Mouse (Mus musculus): Measurements from ENCODE around the gene Ccl24.
"Not testable (repeated sequence)": the region's sequence is repeated elsewhere in the genome, so short reads cannot be mapped to it uniquely, and the experiment has no call there.

Gene Ccl24

GRCm38 (mm10) chr5:135573006-135573405, at the start of gene Ccl24:
TSS of gene Ccl24 (minus strand) at chr5:135573049.
- CTCF ChIA-PET, result no interaction called here

GRCm38 (mm10) chr5:135621725-135622124, 48.9 kb upstream of the Ccl24 start:
- CTCF ChIA-PET, result no interaction called here

DNA sequence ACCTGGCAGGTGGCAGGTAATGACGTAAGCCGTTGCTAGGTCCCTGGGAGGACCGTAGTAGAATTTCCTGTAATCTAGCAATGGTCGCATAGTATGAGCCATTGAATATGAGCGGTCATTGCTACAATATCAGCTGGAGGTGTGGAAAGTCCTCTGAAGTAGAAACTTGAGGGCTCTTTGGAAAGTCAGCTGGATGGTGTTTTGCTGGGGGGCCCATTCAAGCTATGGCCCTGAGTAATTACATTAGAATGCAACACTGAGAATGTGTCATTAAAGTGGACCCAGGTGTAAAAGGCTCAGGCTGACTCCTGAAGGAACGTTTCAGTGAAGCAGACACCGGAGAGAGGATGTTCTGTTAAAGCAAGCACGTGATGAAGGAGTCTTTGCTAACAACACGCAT, 47.7 kb upstream of the Ccl24 start:
- CTCF ChIA-PET, result no interaction called here

DNA sequence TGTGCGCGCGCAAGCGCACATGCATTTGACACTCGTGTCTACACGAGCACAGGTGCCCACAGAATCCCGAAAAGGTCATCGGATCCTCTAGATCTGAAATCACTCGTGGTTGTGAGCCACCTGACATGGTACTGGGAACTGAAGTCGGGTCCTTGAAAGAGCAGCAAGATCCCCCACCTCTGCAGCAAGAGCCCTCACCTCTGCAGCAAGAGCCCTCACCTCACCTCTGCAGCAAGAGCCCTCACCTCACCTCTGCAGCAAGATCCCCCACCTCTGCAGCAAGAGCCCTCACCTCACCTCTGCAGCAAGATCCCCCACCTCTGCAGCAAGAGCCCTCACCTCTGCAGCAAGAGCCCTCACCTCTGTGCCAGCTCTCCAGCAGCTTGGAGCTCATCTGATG, 46.9 kb upstream of the Ccl24 start:
- CTCF ChIA-PET, result not testable (repeated sequence)

DNA sequence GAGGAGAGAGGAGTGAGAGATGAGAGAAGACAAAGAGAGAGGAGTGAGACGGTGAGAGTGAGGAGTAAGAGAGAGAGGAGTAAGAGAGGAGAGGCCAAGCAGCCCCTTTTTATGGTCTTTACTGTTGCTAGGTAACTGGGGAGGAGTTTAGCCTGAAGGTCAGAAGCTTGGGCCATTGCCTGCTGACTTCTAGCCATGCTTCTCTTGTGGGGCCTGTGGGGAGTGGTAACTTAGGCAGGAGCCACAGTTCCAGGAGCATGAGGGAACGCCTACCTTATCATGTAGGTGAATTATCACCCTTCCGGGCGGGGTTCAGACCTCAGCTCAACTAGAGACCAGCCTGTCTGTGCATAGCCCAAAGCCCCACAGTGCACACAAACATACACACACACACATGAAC, 36.9 kb upstream of the Ccl24 start:
- CTCF ChIA-PET, result no interaction called here

DNA sequence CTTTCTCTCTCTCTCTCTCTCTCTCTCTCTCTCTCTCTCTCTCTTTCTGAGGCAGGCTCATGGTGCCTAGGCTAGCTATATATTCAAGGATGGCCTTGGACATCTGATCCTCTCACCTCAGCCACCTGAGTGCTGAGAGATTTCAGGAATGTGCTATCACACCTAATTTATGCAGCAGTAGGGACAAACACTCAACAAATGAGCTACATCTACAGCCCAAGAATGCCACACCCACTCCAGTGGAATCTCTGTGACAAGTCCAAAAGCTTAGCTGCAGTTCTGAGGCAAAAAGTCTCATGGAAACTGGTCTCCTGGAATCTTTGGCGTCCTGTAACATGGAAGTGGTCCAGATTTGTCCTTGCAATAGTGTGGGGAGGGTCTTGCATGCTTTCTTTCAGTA, 34.7 kb upstream of the Ccl24 start:
- CTCF ChIA-PET, result interaction anchor here (0.7 kb wide), 1 partner anchor 197 kb away, joined by 3 read pairs; no protein-coding TSS in a partner anchor

GRCm38 (mm10) chr5:135606717-135607116, 33.9 kb upstream of the Ccl24 start:
- CTCF ChIA-PET, result not testable (repeated sequence)

GRCm38 (mm10) chr5:135604643-135605042, 31.8 kb upstream of the Ccl24 start:
- CTCF ChIA-PET, result not testable (repeated sequence)

- CTCF ChIA-PET, result interaction anchor here (0.6 to 0.7 kb wide), 2 partner anchors 39 to 236 kb away, joined by 6 to 9 read pairs; no protein-coding TSS in a partner anchor
Measured at GRCm38 (mm10) chr5:135589996-135590784, 17.3 kb upstream of the Ccl24 start.

DNA sequence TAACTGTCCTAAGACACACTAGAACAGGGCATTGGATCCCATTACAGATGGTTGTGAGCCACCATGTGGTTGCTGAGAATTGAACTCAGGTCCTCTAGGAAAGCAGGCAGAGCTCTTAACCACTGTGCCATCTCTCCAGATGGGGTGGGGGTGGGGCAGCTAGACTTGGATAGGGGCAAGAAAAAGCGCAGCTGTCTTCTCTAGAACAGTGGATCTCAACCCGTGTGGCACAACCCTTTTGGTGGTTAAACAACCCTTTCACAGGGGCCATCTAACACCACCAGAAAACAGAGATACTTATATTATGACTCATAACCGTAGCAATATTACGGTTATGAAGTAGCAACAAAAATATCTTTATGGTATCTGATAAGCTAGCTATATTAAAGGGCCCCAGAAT, 14.9 kb upstream of the Ccl24 start:
- CTCF ChIA-PET, result interaction anchor here (0.7 kb wide), 1 partner anchor 1201 kb away, joined by 7 read pairs; no protein-coding TSS in a partner anchor

DNA sequence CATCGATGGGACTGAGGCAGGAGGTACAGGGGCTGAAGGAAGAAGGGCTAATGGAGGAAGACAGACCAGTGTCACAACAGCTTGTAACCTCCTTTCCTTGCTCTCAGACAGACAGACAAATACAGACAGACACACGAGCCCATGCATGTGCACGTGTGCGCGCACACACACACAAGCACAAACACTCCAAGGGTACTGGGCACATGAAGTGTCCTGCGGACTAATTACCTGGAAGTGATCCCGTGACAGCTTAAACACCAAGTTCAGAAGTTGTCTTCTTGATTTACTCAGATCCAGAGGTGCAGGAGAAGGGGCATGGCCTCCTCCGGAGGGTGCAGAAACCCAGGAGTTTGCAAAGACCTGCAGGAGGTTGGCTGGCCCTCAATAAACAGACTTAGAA, 12.8 kb upstream of the Ccl24 start:
- CTCF ChIA-PET, result no interaction called here

GRCm38 (mm10) chr5:135582330-135582729, 9.5 kb upstream of the Ccl24 start:
- CTCF ChIA-PET, result no interaction called here

DNA sequence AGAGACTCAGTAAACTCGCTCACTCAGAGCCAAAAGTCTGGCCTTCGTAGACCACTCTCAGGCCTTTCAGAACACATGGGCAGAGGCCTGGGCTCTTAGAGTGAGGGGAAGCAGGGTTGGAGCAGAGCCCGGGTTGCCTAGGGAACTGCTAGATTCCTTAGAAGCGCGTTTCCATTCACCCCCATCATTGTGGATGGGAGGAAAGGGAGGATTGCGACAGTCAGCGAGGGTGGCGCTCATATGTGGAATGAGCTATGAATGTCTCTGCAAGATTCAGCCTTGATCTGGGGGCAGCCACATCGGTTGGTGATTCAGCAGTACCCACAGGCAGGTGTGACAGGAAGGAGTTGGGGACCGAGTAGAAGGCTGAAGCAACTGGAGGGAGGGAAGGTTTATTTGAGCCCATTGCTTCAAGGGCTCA, 6.5 kb upstream of the Ccl24 start:
- CTCF ChIA-PET, result no interaction called here

DNA sequence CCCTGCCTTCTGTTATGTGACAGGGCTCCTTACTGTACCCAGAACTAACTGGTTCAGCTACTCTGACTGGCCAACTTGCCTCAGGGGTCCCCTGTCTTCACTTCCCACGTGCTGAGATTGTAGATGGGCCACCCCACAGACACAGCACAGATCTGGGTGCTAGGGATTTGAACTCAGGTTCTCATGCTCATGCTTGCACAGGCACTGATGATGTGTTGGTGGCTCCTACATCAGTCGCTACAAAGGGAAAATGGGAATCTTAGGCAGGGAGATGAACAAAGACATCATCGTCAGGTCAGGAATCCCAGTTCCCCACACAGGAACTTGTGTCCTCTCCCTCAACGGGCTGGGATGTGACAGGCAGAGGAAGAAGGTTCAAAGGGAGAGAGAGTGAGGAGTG, 3.2 kb upstream of the Ccl24 start:
- CTCF ChIA-PET, result no interaction called here

GRCm38 (mm10) chr5:135568698-135569097, 4.2 kb downstream of the Ccl24 start:
- CTCF ChIA-PET, result no interaction called here

DNA sequence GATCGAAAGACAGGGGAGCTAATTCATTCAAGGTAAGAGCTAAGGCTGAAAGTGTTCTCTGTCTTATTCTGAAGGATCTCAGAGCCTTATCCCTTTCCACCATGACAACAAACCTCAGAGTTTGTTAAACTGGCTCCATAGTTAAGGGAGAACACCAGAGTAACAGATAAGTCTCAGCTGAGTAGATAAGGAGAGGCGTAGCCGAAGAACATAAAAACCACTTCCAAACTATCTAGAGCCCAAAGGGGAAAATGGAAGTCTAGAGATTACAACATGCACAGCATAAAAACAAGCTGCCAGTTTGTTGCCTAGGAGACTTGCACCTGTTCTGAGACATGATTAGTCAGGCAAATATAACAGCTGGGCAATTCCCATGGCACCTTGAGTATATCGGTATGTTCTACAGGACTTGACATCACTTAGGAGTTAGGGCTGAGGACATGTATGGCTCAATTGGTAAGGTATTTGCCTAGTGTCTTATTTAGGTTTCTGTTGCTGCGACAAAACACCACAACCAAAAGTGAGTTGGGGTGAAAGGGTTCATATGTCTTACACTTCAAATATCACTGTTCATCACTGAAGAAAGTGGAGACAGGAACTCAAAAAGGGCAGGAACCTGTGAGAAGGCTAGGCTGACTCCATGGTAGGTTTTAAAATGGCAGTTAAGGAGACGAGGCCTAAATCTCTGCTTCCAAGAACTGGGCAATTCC, 5.1 kb downstream of the Ccl24 start:
- CTCF ChIA-PET, result interaction anchor here (1.0 kb wide), 1 partner anchor 9 kb away, joined by 4 read pairs; no protein-coding TSS in a partner anchor

DNA sequence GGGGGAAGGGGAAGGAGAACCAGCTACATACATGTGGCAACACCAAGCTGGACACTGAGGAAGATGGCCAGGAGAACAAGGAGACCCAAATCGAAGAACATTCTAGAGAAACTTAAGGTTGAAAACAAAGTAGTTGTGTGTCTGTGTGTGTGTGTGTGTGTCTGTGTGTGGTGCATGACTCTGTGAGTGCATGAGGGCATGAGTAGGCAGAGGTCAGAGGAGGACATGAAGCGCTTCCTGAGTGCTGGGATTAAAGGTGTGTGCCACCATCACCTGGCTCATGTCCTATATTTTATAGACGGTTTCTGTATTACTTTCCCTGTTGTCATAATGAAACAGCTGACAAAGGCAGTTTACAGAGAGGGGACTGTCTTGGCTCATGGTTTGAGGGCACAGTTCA, 9.4 kb downstream of the Ccl24 start, which contains the start of gene Ccl26:
Gene Ccl26, minus strand, starts transcription at position 101 of the 400 bp plus-strand sequence.
- CTCF ChIA-PET, result no interaction called here

GRCm38 (mm10) chr5:135557671-135558070, 15.2 kb downstream of the Ccl24 start:
- CTCF ChIA-PET, result no interaction called here

GRCm38 (mm10) chr5:135557051-135557450, 15.8 kb downstream of the Ccl24 start:
- CTCF ChIA-PET, result no interaction called here

GRCm38 (mm10) chr5:135556259-135556658, 16.6 kb downstream of the Ccl24 start:
- CTCF ChIA-PET, result no interaction called here

DNA sequence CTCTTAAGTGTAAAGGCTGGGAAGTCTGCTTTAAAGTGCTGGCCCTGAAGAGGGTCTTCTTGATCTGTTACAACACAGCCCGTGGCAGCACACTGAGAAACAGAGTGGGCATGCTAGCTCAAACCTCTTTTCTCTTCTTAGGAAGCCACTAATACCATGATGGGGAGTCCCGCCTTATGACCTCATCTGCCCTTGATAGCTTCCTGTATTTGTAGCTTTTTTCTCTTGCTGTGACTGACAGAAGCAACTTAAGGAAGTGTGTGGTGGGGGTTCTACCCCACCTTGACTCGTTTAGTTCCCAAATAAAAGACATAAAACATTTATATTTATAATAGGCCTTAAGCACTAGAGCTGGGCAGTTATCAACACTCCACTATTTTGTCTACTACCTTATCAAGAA, 21.3 kb downstream of the Ccl24 start:
- CTCF ChIA-PET, result no interaction called here

DNA sequence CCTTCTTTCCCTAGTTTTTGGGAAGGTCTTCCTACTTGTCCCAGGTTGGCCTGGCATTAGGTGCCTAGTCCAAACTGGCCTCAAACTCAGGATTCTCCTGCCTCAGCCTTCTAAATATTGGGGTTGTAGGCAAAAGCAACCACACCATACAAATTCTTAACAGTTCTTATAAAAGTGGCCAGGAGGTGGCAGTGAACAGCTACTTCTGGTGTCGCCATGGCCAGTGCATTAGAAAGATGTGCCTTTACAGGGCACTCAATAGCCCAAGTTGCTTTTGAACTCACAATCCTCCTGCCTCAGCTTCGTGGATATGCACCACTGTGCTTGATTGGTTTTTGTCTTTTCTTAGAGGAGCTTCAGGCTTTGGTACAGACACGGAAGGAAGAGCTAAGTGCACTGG, 21.9 kb downstream of the Ccl24 start:
- CTCF ChIA-PET, result no interaction called here

DNA sequence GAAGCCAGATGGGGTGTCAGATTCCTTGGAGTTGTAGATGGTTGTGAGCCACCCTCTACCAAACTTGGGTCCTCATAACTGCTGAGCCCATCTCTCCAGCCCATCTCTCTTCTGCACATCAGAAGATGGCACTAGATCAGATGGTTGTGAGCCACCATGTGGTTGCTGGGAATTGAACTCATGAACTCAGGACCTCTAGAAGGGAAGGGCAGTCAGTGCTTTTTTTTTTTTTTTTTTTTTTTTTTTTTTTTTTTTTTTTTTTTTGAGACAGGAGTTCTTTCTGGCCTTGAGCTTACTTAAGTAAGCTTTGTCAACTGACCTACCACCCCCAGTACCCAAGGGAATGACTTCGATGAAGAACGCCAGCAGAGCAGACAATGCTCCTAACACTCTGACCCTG, 24.9 kb downstream of the Ccl24 start:
- CTCF ChIA-PET, result no interaction called here
